Mouse (Mus musculus) ES-E14 (cell line): ENCODE data around the gene Olfr521.

Experiments
- HCFC1 ChIP-seq: IDR thresholded peaks from 2 replicates; pipeline ENCODE4 v1.6.1; 2012; ENCODE audit warnings: low read length, inconsistent platforms, borderline replicate concordance; ENCODE audit not compliant: insufficient read depth
- ZC3H11A ChIP-seq: IDR thresholded peaks from 2 replicates; pipeline ENCODE4 v1.6.1; 2012; ENCODE audit warnings: low read depth, mild to moderate bottlenecking, inconsistent platforms, low read length, borderline replicate concordance

GRCm38 (mm10) chr7:99813394-99813793 is 50.1 kb downstream of the Olfr521 start:
- TF ChIP-seq ZC3H11A (no peak), HCFC1 (no peak)
